Mouse (Mus musculus) kidney, postnatal 36 days (tissue): ENCODE results near the gene Olfr894.
"Not testable (repeated sequence)": the region's sequence is repeated elsewhere in the genome, so short reads cannot be mapped to it uniquely, and the experiment has no call there.

Experiments used
- DNase-seq, 2 experiments: peaks; one replicate each; pipeline ENCODE4 v3.0.0; 2021 to 2022; ENCODE audit warnings: mixed read lengths in 2 of 2

Gene Olfr894

DNA sequence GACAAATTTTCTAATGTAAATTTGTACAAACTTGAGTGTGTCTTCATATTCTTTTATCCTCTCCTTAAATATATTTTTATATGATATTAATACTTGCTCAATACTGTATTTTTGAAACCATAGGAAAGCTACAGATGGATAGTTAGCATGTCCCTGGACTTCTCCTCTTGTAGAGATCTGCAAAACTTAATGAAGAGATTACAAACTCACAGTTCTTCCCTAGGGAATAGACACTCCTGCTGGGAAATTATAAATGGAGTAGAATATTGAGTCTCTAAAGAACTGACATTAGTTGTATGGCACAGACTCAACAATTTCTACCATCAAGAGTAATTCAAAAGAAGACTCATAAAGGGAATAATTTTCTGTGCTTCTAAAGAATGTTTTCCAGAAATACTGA is at the start of gene Olfr894:
Gene Olfr894 (plus strand): TSS at position 301 of the 400 bp plus-strand sequence.
- DNase-seq: no peak

DNA sequence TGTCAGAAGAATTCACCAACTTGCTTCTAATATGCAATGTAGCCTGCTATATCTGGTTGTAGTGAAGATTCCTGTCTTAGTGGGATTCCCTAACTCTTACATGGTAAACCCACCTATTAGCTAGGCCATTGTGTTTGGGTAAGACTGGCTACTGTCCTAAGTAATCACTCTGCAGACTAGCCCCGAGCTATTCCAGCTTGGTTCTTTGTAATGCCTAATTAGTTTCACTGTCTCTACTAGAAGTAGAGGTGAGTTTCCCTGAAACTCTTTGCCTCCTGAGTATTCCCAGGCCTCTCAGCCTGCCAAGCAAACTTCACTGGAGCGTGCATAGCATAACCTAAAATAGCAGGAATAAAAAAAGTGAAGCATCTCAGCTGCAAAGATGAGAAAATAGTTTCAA is 49.5 kb upstream of the Olfr894 start:
- not testable (repeated sequence) for DNase-seq

DNA sequence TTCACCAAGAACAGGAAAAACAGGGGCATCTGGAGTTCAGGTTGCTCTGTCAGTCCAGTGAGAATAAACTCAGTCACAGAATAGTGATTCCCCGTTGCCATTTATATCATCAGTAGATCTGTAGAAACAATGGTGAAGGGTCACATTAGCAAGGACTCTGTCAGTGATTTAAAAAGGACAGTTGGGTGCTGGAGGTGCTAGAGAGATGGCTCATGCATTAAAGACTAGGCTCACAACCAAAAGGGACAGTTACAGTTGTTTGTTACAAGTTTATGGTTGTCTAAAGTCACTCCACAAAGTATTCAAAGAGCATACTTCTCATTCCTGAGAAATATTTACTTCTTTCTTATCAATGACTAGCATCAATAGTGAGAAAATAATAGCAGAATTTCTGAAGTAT is 37.1 kb upstream of the Olfr894 start, which contains the start of gene Olfr891:
Gene Olfr891 (minus strand): TSS at position 101 of the 400 bp plus-strand sequence.
- DNase-seq: no peak

DNA sequence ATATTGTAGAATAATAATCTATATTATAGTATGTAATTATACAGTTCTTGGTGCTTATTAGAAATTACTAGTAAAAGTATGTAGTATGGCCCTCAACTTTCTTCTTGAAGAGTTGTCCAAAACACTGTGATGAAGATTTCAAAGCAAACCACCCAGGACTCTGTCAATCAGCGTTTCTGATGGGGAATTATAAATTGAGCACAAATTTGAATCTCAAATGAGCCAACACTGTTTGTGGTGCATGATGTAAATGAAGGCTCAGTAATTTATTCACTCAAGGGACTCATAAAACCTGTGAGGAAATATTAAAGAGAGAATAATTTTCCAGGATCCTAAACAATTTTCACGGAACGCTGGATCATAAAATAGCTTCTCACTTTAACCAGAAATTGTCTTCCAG is 9.8 kb upstream of the Olfr894 start, which contains the start of gene Olfr893:
Gene Olfr893 (plus strand): TSS at position 301 of the 400 bp plus-strand sequence.
- DNase-seq: no peak

DNA sequence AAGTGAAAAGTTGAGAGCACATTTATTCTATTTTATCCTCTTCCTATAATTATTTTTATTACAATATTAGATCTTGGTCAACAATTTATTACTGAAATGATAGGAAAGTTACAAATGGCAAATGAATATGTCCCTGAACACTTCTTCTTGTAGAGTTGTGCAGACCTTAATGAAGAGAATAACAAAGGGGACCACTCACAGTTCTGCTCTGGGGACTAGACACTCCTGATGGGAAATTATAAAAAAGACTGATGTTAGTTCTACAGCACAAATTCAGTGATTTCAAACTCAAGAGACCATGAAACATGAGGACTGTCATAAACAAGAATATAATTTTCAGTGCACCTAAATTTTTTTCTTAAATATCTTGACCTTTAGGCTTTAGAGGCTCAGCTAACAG is 34.6 kb downstream of the Olfr894 start, which contains the start of gene Olfr143:
Gene Olfr143 (plus strand): TSS at position 301 of the 400 bp plus-strand sequence.
- DNase-seq: no peak

DNA sequence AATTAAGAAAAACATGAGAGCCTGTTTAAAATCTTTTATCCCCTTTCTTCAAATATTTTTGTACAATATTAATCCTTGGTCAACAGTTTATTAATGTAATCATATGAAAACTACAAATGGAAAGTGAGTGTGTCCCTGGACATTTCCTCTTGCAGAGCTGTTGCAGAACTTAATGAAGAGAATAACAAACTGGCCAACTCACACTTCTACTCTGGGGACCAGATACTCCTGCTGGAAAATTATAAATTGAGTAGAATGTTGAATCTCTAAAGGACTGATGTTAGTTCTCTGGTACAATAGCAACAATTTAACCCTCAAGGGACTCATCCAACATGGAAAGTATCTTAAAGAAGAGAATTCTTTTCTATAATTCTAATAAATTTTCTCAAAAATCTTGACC is 49.7 kb downstream of the Olfr894 start, which contains the start of gene Olfr895:
Gene Olfr895 (plus strand): TSS at position 301 of the 400 bp plus-strand sequence.
- no peak for DNase-seq
